Mouse (Mus musculus) liver, postnatal 0 days (tissue): Measurements from ENCODE around the gene Cpd.

Experiments used
- CTCF ChIP-seq: sonication (generic); IDR thresholded peaks from 2 replicates; pipeline ENCODE4 v1.5.1; 2016; ENCODE audit warnings: antibody characterized with exemption, low read depth
- EP300 ChIP-seq: IDR thresholded peaks from 2 replicates; pipeline ENCODE4 v1.6.1; 2016; ENCODE audit warnings: antibody characterized with exemption, low read depth, mild to moderate bottlenecking

- no peak for TF ChIP-seq EP300
- TF ChIP-seq CTCF = no peak
Measured at GRCm38 (mm10) chr11:76824885-76825265, 21.9 kb downstream of the Cpd start.
